Mouse (Mus musculus) ES-Bruce4 (cell line): ENCODE data around the gene Efcab11.

Source experiments
- CTCF ChIP-seq: IDR thresholded peaks from one replicate; pipeline ENCODE4 v1.8.1; 2011; ENCODE audit warnings: low read depth, low read length
- EP300 ChIP-seq: IDR thresholded peaks from 2 replicates; pipeline ENCODE4 v1.6.1; 2011; ENCODE audit warnings: low read depth, low read length; ENCODE audit not compliant: insufficient read depth

DNA sequence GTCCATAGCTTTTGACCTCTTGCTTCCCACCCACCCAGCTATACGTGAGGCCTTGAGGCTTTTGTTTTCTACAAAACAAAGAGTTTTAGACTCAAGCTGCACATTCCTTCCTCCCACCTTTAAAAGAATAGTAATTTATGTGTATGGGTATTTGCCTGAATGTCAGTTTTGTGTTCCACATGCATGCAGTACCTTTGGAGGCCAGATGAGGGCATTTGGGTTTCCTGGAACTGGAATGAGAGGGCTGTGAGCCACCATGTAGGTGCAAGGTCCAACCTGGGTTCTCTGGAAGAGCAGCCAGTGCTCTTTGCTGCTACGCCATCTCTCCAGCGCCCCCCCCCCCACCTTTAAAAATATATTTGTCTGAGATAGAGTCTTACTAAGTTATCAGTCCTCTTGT lies 36.8 kb upstream of the Efcab11 start:
- TF ChIP-seq CTCF (peak; percentile 36), EP300 (no peak)
